Comparison of ENCODE assay signal across 10 mouse cellular contexts in the genomic region with DNA sequence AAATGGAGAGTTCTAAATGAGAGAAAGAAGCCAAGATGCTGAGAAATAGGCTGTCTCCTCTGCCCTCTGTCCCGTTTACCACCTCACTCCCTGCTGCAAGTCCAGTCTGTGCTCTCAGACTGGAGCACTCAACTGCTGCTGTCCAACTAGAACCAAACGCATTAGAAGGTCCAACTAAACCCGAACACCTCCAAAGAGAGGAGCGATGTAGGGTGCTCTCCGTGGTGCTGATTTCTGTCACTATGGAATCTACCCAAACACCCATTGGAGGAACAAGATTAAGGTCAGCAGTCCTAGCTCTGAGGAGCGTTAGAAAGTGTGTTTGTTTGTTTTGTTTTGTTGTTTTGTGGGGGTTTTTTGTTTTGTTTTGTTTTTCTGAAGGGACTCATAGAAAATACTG. TPM values are rescaled to one million over a fixed set of nuclear protein-coding genes. Genes with fewer than 3 reads are reported as not detected.
DNase-seq lines count a peak whose midpoint lies in the region; ATAC-seq and TF ChIP-seq lines count a peak whose summit lies in the region.
"Had no signal": no experiment of that assay in that cellular context is flagged by ENCODE, and none has a peak within 500 bp of the region (broad histone marks: within the 10 kb centered on the region; RNA-seq: fewer than 3 reads in every experiment).

No protein-coding gene starts in this region.

- no peaks in the 10 kb centered on the region for H3K9me3 ChIP-seq in forebrain, embryonic 10.5 days
- no peaks in the 10 kb centered on the region for H3K9me3 ChIP-seq in forebrain, embryonic 12.5 days
- H3K9me3 ChIP-seq in kidney, postnatal 0 days (replicated peaks; ENCODE audit: low read length), result no peaks in the 10 kb centered on the region

- 24% methylated on average over 6 of the region's 6 CpGs for WGBS in forebrain, embryonic 10.5 days
- WGBS in forebrain, embryonic 12.5 days, result 23% methylated on average over 6 of the region's 6 CpGs
- WGBS in kidney, postnatal 0 days, result 8% methylated on average over 6 of the region's 6 CpGs

- no peak overlapping the region for H3K4me3 ChIP-seq in forebrain, embryonic 10.5 days
- no peak overlapping the region for H3K4me3 ChIP-seq in forebrain, embryonic 12.5 days (replicated peaks)
- no peak overlapping the region for H3K4me3 ChIP-seq in kidney, postnatal 0 days (replicated peaks; ENCODE audit: low read depth, low read length)

- TF ChIP-seq CTCF in kidney, postnatal 0 days (IDR thresholded peaks at IDR 0.05; ENCODE audit: low read depth), result no peak

- DNase-seq in forebrain, embryonic 10.5 days (ENCODE audit: extremely low spot score, low spot score), result peak; percentile 27
- DNase-seq in ovary, postnatal 10 days (ENCODE audit: low spot score), result peak; percentile 21
- no peak for DNase-seq in ovary, adult 18-20 months (ENCODE audit: low spot score)
- DNase-seq in kidney, postnatal 0 days (ENCODE audit: low spot score), result peak; percentile 92
- DNase-seq in splenic B cell, adult 2 months (ENCODE audit: low read depth, low spot score), result peak; percentile 1
- no peak for DNase-seq in layer of hippocampus, postnatal 36 days
- DNase-seq in frontal cortex, postnatal 14 days (ENCODE audit: low spot score in 2 of 2), result no peak

- H3K27ac ChIP-seq in forebrain, embryonic 10.5 days, result no peak overlapping the region
- no peak overlapping the region for H3K27ac ChIP-seq in forebrain, embryonic 12.5 days
- H3K27ac ChIP-seq in kidney, postnatal 0 days, result no peak overlapping the region
- H3K27ac ChIP-seq: liver, embryonic 14.5 days had no signal

- no peaks in the 10 kb centered on the region for H3K36me3 ChIP-seq in forebrain, embryonic 10.5 days (replicated peaks)
- H3K36me3 ChIP-seq in forebrain, embryonic 12.5 days (replicated peaks), result no peaks in the 10 kb centered on the region
- H3K36me3 ChIP-seq in kidney, postnatal 0 days (ENCODE audit: insufficient read depth, low read length), result no peaks in the 10 kb centered on the region
- no peaks in the 10 kb centered on the region for H3K36me3 ChIP-seq in splenic B cell, adult 2 months (ENCODE audit: control insufficient read depth, insufficient read depth, low read length, poor library complexity, severe bottlenecking)

- ATAC-seq in forebrain, embryonic 12.5 days (ENCODE audit: low FRiP score), result no peak
- no peak for ATAC-seq in kidney, postnatal 0 days (replicated peaks; ENCODE audit: low FRiP score, low read depth)

- no peak overlapping the region for H3K9ac ChIP-seq in forebrain, embryonic 12.5 days
- no peak overlapping the region for H3K9ac ChIP-seq in kidney, postnatal 0 days (ENCODE audit: low read depth, low read length)
- H3K9ac ChIP-seq: liver, embryonic 14.5 days had no signal

- H3K4me1 ChIP-seq in forebrain, embryonic 10.5 days, result no peaks in the 10 kb centered on the region
- no peaks in the 10 kb centered on the region for H3K4me1 ChIP-seq in forebrain, embryonic 12.5 days
- no peaks in the 10 kb centered on the region for H3K4me1 ChIP-seq in kidney, postnatal 0 days (replicated peaks; ENCODE audit: insufficient read depth, low read length)

- H3K4me2 ChIP-seq in forebrain, embryonic 12.5 days, result no peak overlapping the region
- H3K4me2 ChIP-seq in kidney, postnatal 0 days (ENCODE audit: low read length), result no peak overlapping the region

- H3K27me3 ChIP-seq in forebrain, embryonic 10.5 days (ENCODE audit: poor library complexity, severe bottlenecking), result no peaks in the 10 kb centered on the region
- H3K27me3 ChIP-seq in forebrain, embryonic 12.5 days, result no peaks in the 10 kb centered on the region; the same call in 1 of the 2 replicates
- no peaks in the 10 kb centered on the region for H3K27me3 ChIP-seq in kidney, postnatal 0 days (ENCODE audit: insufficient read depth, low read length)
- H3K27me3 ChIP-seq in splenic B cell, adult 2 months (ENCODE audit: control insufficient read depth, insufficient read depth, low read length, poor library complexity, severe bottlenecking), result no peaks in the 10 kb centered on the region

RNA-seq across cellular contexts. Expression of a gene that starts 3.9 kb away (rescaled TPM):
- 1.9 and 2.0 TPM in 2 replicates for polyA plus RNA-seq in forebrain, embryonic 10.5 days (2016; fragmentation: Nextera tagmentation; extraction: Ambion mirVana)
- 5.1 and 7.0 TPM in 2 replicates for polyA plus RNA-seq in forebrain, embryonic 12.5 days (2016; fragmentation: Nextera tagmentation; extraction: Ambion mirVana)
- 2.7 and 4.3 TPM in 2 replicates for polyA plus RNA-seq in kidney, postnatal 0 days (2015; fragmentation: Nextera tagmentation; extraction: Ambion mirVana)
- not detected for total RNA-seq in layer of hippocampus, postnatal 36 days (2021)
- polyA plus RNA-seq: spleen, adult 2 months had no signal

RNA-seq across cellular contexts. Expression of a gene that starts 10.4 kb away (rescaled TPM):
- polyA plus RNA-seq in forebrain, embryonic 10.5 days (2016; fragmentation: Nextera tagmentation; extraction: Ambion mirVana), result not detected in 2 replicates
- not detected in 2 replicates for polyA plus RNA-seq in forebrain, embryonic 12.5 days (2016; fragmentation: Nextera tagmentation; extraction: Ambion mirVana)
- not detected in 2 replicates for polyA plus RNA-seq in kidney, postnatal 0 days (2015; fragmentation: Nextera tagmentation; extraction: Ambion mirVana)
- 1 to 10 TPM; 2.5 to 2.7 TPM for total RNA-seq in layer of hippocampus, postnatal 36 days (2021)
- polyA plus RNA-seq: liver, embryonic 14.5 days; spleen, adult 2 months had no signal

RNA-seq across cellular contexts. Expression of a gene that starts 45.3 kb away (rescaled TPM):
- polyA plus RNA-seq in forebrain, embryonic 10.5 days (2016; fragmentation: Nextera tagmentation; extraction: Ambion mirVana), result not detected in 2 replicates
- not detected in 2 replicates for polyA plus RNA-seq in forebrain, embryonic 12.5 days (2016; fragmentation: Nextera tagmentation; extraction: Ambion mirVana)
- polyA plus RNA-seq in kidney, postnatal 0 days (2015; fragmentation: Nextera tagmentation; extraction: Ambion mirVana), result not detected in 2 replicates
- not detected for total RNA-seq in layer of hippocampus, postnatal 36 days (2021)
- polyA plus RNA-seq: liver, embryonic 14.5 days; spleen, adult 2 months had no signal

RNA-seq across cellular contexts. Expression of a gene that starts 55.0 kb away (rescaled TPM):
- 5.3 and 5.4 TPM in 2 replicates for polyA plus RNA-seq in forebrain, embryonic 10.5 days (2016; fragmentation: Nextera tagmentation; extraction: Ambion mirVana)
- polyA plus RNA-seq in forebrain, embryonic 12.5 days (2016; fragmentation: Nextera tagmentation; extraction: Ambion mirVana), result 2.0 and 2.7 TPM in 2 replicates
- polyA plus RNA-seq in kidney, postnatal 0 days (2015; fragmentation: Nextera tagmentation; extraction: Ambion mirVana), result 90.5 and 94.0 TPM in 2 replicates
- total RNA-seq in layer of hippocampus, postnatal 36 days (2021), result under 1 TPM; 0.23 to 0.52 TPM

RNA-seq across cellular contexts. Expression of a gene that starts 57.4 kb away (rescaled TPM):
- polyA plus RNA-seq in forebrain, embryonic 10.5 days (2016; fragmentation: Nextera tagmentation; extraction: Ambion mirVana), result not detected in 2 replicates
- polyA plus RNA-seq in forebrain, embryonic 12.5 days (2016; fragmentation: Nextera tagmentation; extraction: Ambion mirVana), result 0.51 and 0.91 TPM in 2 replicates
- polyA plus RNA-seq in kidney, postnatal 0 days (2015; fragmentation: Nextera tagmentation; extraction: Ambion mirVana), result 0.12 and 0.17 TPM in 2 replicates
- not detected for total RNA-seq in layer of hippocampus, postnatal 36 days (2021)
- polyA plus RNA-seq: spleen, adult 2 months had no signal

Comparison
In these comparisons a context has a peak if more than half of its experiments do, and no peak if none do; other contexts are left out.
1. DNase-seq: peak in forebrain, embryonic 10.5 days (single experiment), ovary, postnatal 10 days (single experiment), kidney, postnatal 0 days (single experiment) and splenic B cell, adult 2 months (single experiment); none in ovary, adult 18-20 months (single experiment), layer of hippocampus, postnatal 36 days (0 of 2) and frontal cortex, postnatal 14 days (0 of 2).